In the genomic region with DNA sequence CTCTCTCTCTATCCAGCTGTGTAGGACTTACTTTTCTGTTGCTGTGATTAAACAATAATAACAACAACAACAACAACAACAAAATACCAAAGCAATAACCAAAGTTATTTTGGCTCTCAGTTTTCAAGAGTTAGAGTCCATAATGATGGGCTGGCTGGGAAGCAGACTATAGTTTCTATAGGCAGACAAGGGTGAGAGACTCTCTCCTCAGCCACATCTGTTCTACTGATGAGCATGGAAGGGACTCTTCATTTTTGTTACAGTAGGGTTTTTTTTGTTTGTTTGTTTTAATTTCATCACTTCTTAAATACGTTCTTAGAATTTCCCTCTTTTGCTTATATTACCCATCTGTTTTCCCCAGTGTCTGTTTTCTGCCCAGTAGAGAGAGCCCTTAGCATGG, we compare ENCODE assay signal across 25 mouse cellular contexts. TPM values are rescaled to one million over a fixed set of nuclear protein-coding genes. Genes with fewer than 3 reads are reported as not detected.
DNase-seq lines count a peak whose midpoint lies in the region; ATAC-seq and TF ChIP-seq lines count a peak whose summit lies in the region.
"Had no signal": no experiment of that assay in that cellular context is flagged by ENCODE, and none has a peak within 500 bp of the region (broad histone marks: within the 10 kb centered on the region; RNA-seq: fewer than 3 reads in every experiment).

No protein-coding gene starts in this region.

- no peaks in the 10 kb centered on the region for H3K27me3 ChIP-seq in heart, embryonic 13.5 days (replicated peaks)
- H3K27me3 ChIP-seq in liver, embryonic 12.5 days (replicated peaks) = no peaks in the 10 kb centered on the region
- no peaks in the 10 kb centered on the region for H3K27me3 ChIP-seq in liver, postnatal 0 days (ENCODE audit: insufficient read depth, low read length)
- H3K27me3 ChIP-seq in MEL (ENCODE audit: control insufficient read depth in 1 of 2, insufficient read depth in 2 of 2, low read length in 2 of 2) = no peaks in the 10 kb centered on the region
- H3K27me3 ChIP-seq: embryonic facial prominence, embryonic 12.5 days; forebrain, embryonic 13.5 days; forebrain, embryonic 15.5 days had no signal

- no peak overlapping the region for H3K4me3 ChIP-seq in heart, embryonic 13.5 days
- no peak overlapping the region for H3K4me3 ChIP-seq in liver, embryonic 12.5 days
- H3K4me3 ChIP-seq in liver, postnatal 0 days (ENCODE audit: low read depth, low read length) = no peak overlapping the region
- H3K4me3 ChIP-seq in MEL (ENCODE audit: control insufficient read depth in 1 of 2, insufficient read depth in 1 of 2, low read depth in 2 of 2, low read length in 2 of 2) = no peak overlapping the region
- H3K4me3 ChIP-seq in layer of hippocampus, adult 2 months = no peak overlapping the region
- H3K4me3 ChIP-seq: embryonic facial prominence, embryonic 10.5 days; embryonic facial prominence, embryonic 12.5 days; forebrain, embryonic 13.5 days; forebrain, embryonic 15.5 days had no signal

- H3K9me3 ChIP-seq in heart, embryonic 13.5 days = 0 out of 2 replicates have a peak, but pooled peaks cover 3% of the 10 kb centered on the region
- H3K9me3 ChIP-seq in liver, embryonic 12.5 days (replicated peaks) = peaks cover 6% of the 10 kb centered on the region; the same call in 1 of the 2 replicates
- peaks cover 2% of the 10 kb centered on the region; the same call in 1 of the 2 replicates for H3K9me3 ChIP-seq in liver, postnatal 0 days (ENCODE audit: low read length)
- no peaks in the 10 kb centered on the region for H3K9me3 ChIP-seq in MEL (replicated peaks; ENCODE audit: insufficient read depth, low read length)
- H3K9me3 ChIP-seq: embryonic facial prominence, embryonic 12.5 days; forebrain, embryonic 13.5 days; forebrain, embryonic 15.5 days had no signal

- peaks cover 7% of the 10 kb centered on the region for H3K79me2 ChIP-seq in MEL (ENCODE audit: control insufficient read depth, insufficient read depth, low read length, poor library complexity)

- TF ChIP-seq POLR2A in MEL (IDR thresholded peaks at IDR 0.05; ENCODE audit: control insufficient read depth in 1 of 2, insufficient read depth in 1 of 2, low read depth in 1 of 2, low read length in 2 of 2, poor library complexity in 1 of 2) = peak in 1 of 2 experiments; percentile 39; a peak in 1 of 4 replicates

- no peak for ATAC-seq in heart, embryonic 13.5 days (ENCODE audit: extremely low read depth, insufficient number of reproducible peaks, low FRiP score, low TSS enrichment)
- no peak for ATAC-seq in liver, embryonic 12.5 days
- ATAC-seq in liver, postnatal 0 days = no peak
- ATAC-seq: forebrain, embryonic 13.5 days; forebrain, embryonic 15.5 days; forebrain, postnatal 0 days had no signal

- DNase-seq in heart, adult 8-10 months (ENCODE audit: low spot score) = no peak
- no peak for DNase-seq in liver, postnatal 0 days
- DNase-seq in MEL (ENCODE audit: low read depth, low spot score) = no peak
- no peak for DNase-seq in adrenal gland, adult (ENCODE audit: inconsistent age in 2 of 2, low spot score in 1 of 2)
- no peak for DNase-seq in layer of hippocampus, adult 2 months (ENCODE audit: low spot score in 2 of 2)
- DNase-seq: adrenal gland, adult 8-10 months; adrenal gland, postnatal 14 days; adrenal gland, postnatal 36 days; cerebellum, adult 11-12 months; cerebellum, adult 2 months; cerebellum, adult 9-10 months; cerebellum, postnatal 10 days; cerebellum, postnatal 25 days; forebrain, postnatal 0 days had no signal

- WGBS in heart, embryonic 13.5 days = 90% methylated on average over 1 of the region's 1 CpGs
- WGBS in liver, embryonic 12.5 days (ENCODE audit: insufficient replicate concordance) = 75% methylated on average over 1 of the region's 1 CpGs
- 82% methylated on average over 1 of the region's 1 CpGs for WGBS in liver, postnatal 0 days (ENCODE audit: insufficient replicate concordance)

- H3K9ac ChIP-seq in heart, embryonic 13.5 days = peak overlapping the region; percentile 16; the same call in 1 of the 2 replicates
- H3K9ac ChIP-seq in liver, embryonic 12.5 days = no peak overlapping the region
- no peak overlapping the region for H3K9ac ChIP-seq in liver, postnatal 0 days (replicated peaks)
- H3K9ac ChIP-seq in MEL (ENCODE audit: control insufficient read depth, low read depth, low read length, poor library complexity, severe bottlenecking) = peak overlapping the region; percentile 38
- H3K9ac ChIP-seq: embryonic facial prominence, embryonic 12.5 days; forebrain, embryonic 13.5 days; forebrain, embryonic 15.5 days; forebrain, postnatal 0 days had no signal

- no peak overlapping the region for H3K27ac ChIP-seq in heart, embryonic 13.5 days (replicated peaks)
- peak overlapping the region; percentile 61 for H3K27ac ChIP-seq in liver, embryonic 12.5 days
- H3K27ac ChIP-seq in liver, postnatal 0 days (ENCODE audit: low read depth) = no peak overlapping the region
- peak overlapping the region; percentile 91 for H3K27ac ChIP-seq in MEL (ENCODE audit: control insufficient read depth, low read depth, low read length)
- no peak overlapping the region for H3K27ac ChIP-seq in layer of hippocampus, adult 2 months
- H3K27ac ChIP-seq: embryonic facial prominence, embryonic 10.5 days; embryonic facial prominence, embryonic 12.5 days; forebrain, embryonic 13.5 days; forebrain, embryonic 15.5 days had no signal

- TF ChIP-seq RAD21 in MEL (IDR thresholded peaks at IDR 0.05; ENCODE audit: low read depth, low read length) = no peak

- peaks cover 45% of the 10 kb centered on the region for H3K4me1 ChIP-seq in heart, embryonic 13.5 days
- H3K4me1 ChIP-seq in liver, embryonic 12.5 days = peaks cover 38% of the 10 kb centered on the region
- H3K4me1 ChIP-seq in liver, postnatal 0 days (ENCODE audit: insufficient read depth) = peaks cover 23% of the 10 kb centered on the region
- peaks cover 12 to 33% of the 10 kb centered on the region in 2 experiments for H3K4me1 ChIP-seq in MEL (ENCODE audit: control insufficient read depth in 1 of 2, insufficient read depth in 2 of 2, low read length in 2 of 2)
- H3K4me1 ChIP-seq: forebrain, embryonic 13.5 days had no signal

- H3K36me3 ChIP-seq in heart, embryonic 13.5 days = no peaks in the 10 kb centered on the region
- H3K36me3 ChIP-seq in liver, embryonic 12.5 days = no peaks in the 10 kb centered on the region
- no peaks in the 10 kb centered on the region for H3K36me3 ChIP-seq in liver, postnatal 0 days (replicated peaks; ENCODE audit: insufficient read depth, low read length)
- peaks cover 0 to 33% of the 10 kb centered on the region in 2 experiments; a peak in 2 of 4 replicates for H3K36me3 ChIP-seq in MEL (ENCODE audit: control insufficient read depth in 1 of 2, insufficient read depth in 2 of 2, low read length in 2 of 2)
- H3K36me3 ChIP-seq: embryonic facial prominence, embryonic 10.5 days; embryonic facial prominence, embryonic 12.5 days; forebrain, embryonic 15.5 days had no signal

- TF ChIP-seq EP300 in liver, postnatal 0 days (IDR thresholded peaks at IDR 0.05; ENCODE audit: low read depth) = no peak
- TF ChIP-seq EP300 in MEL (IDR thresholded peaks at IDR 0.05; ENCODE audit: low read depth in 1 of 2, low read length in 2 of 2) = no peak

- no peak for TF ChIP-seq CTCF in liver, postnatal 0 days (IDR thresholded peaks at IDR 0.05; ENCODE audit: low read depth)
- TF ChIP-seq CTCF in MEL (IDR thresholded peaks at IDR 0.05 in 2 of 3, conservative IDR thresholded peaks at IDR 0.05 in 1 of 3; ENCODE audit: control insufficient read depth in 1 of 3, insufficient read depth in 1 of 3, low read depth in 2 of 3, low read length in 3 of 3, poor library complexity in 1 of 3, severe bottlenecking in 1 of 3) = no peak
- no peak for TF ChIP-seq CTCF in layer of hippocampus, adult 2 months (conservative IDR thresholded peaks at IDR 0.05)

- no peak overlapping the region for H3K4me2 ChIP-seq in heart, embryonic 13.5 days
- H3K4me2 ChIP-seq in liver, embryonic 12.5 days = peak overlapping the region; percentile 41; the same call in 1 of the 2 replicates
- no peak overlapping the region for H3K4me2 ChIP-seq in liver, postnatal 0 days (ENCODE audit: low read depth, low read length)
- H3K4me2 ChIP-seq: embryonic facial prominence, embryonic 12.5 days; forebrain, embryonic 13.5 days; forebrain, embryonic 15.5 days had no signal

TF ChIP-seq in MEL, 35 proteins besides CTCF, POLR2A, EP300 and RAD21 (continues in another document):
- TF ChIP-seq POLR2AphosphoS2 (IDR thresholded peaks at IDR 0.05; ENCODE audit: low read length) (peak; percentile 85; the same call in 1 of the 2 replicates), CHD1 (IDR thresholded peaks at IDR 0.05; ENCODE audit: low read depth, low read length) (no peak)

RNA-seq across cellular contexts. Expression of gene Hacl1, which starts 11.5 kb away (rescaled TPM):
- polyA plus RNA-seq in heart, embryonic 13.5 days (2015; fragmentation: Nextera tagmentation; extraction: Ambion mirVana) = 10.2 and 10.7 TPM in 2 replicates
- total RNA-seq in heart, adult 8-10 months (2022) = 10 to 100 TPM; 12.2 to 14.6 (median 14.0) TPM
- 7.4 and 9.8 TPM in 2 replicates for polyA plus RNA-seq in liver, embryonic 12.5 days (2016; fragmentation: Nextera tagmentation; extraction: Ambion mirVana)
- 310 and 342 TPM in 2 replicates for polyA plus RNA-seq in liver, postnatal 0 days (2015; fragmentation: Nextera tagmentation; extraction: Ambion mirVana)
- 7.7 and 9.2 TPM in 2 replicates for total RNA-seq in MEL (2012; rRNA removed)
- 10 to 100 TPM in 1 of 2 experiments, not detected in 1; 13.3 TPM for polyA plus RNA-seq in MEL (2012; ENCODE audit: insufficient read depth in 1 of 2, insufficient read length in 2 of 2, low read depth in 1 of 2, low replicate concordance in 2 of 2, missing spikeins in 1 of 2)
- 1 to 10 TPM; 7.0 to 9.4 TPM for total RNA-seq in layer of hippocampus, adult 2 months (2021)

RNA-seq across cellular contexts. Expression of gene Btd, which starts 11.8 kb away (rescaled TPM):
- polyA plus RNA-seq in heart, embryonic 13.5 days (2015; fragmentation: Nextera tagmentation; extraction: Ambion mirVana) = 19.8 and 25.3 TPM in 2 replicates
- 10 to 100 TPM in 3 of 4 experiments, 1 to 10 TPM in 1; 9.4 to 10.5 (median 10.4) TPM for total RNA-seq in heart, adult 8-10 months (2022)
- polyA plus RNA-seq in liver, embryonic 12.5 days (2016; fragmentation: Nextera tagmentation; extraction: Ambion mirVana) = 8.8 and 9.6 TPM in 2 replicates
- 40.3 and 44.1 TPM in 2 replicates for polyA plus RNA-seq in liver, postnatal 0 days (2015; fragmentation: Nextera tagmentation; extraction: Ambion mirVana)
- total RNA-seq in MEL (2012; rRNA removed) = 7.2 and 8.4 TPM in 2 replicates
- 10 to 100 TPM in 1 of 2 experiments, not detected in 1; 12.9 TPM for polyA plus RNA-seq in MEL (2012; ENCODE audit: insufficient read depth in 1 of 2, insufficient read length in 2 of 2, low read depth in 1 of 2, low replicate concordance in 2 of 2, missing spikeins in 1 of 2)
- 1 to 10 TPM; 9.6 TPM for total RNA-seq in layer of hippocampus, adult 2 months (2021)

RNA-seq across cellular contexts. Expression of gene Gm49387, which starts 11.9 kb away (rescaled TPM):
- 2.1 TPM in 1 of 2 replicates, not detected in the other for polyA plus RNA-seq in heart, embryonic 13.5 days (2015; fragmentation: Nextera tagmentation; extraction: Ambion mirVana)
- 1 to 10 TPM in 1 of 4 experiments, under 1 TPM in 2, not detected in 1; 0.46 to 1.1 (median 0.75) TPM for total RNA-seq in heart, adult 8-10 months (2022)
- 0.37 and 1.3 TPM in 2 replicates for polyA plus RNA-seq in liver, embryonic 12.5 days (2016; fragmentation: Nextera tagmentation; extraction: Ambion mirVana)
- polyA plus RNA-seq in liver, postnatal 0 days (2015; fragmentation: Nextera tagmentation; extraction: Ambion mirVana) = 0.89 and 3.9 TPM in 2 replicates
- total RNA-seq in MEL (2012; rRNA removed) = not detected in 2 replicates
- polyA plus RNA-seq in MEL (2012; ENCODE audit: insufficient read depth in 1 of 2, insufficient read length in 2 of 2, low read depth in 1 of 2, low replicate concordance in 2 of 2, missing spikeins in 1 of 2) = under 1 TPM in 1 of 2 experiments, not detected in 1; 0.14 TPM
- total RNA-seq in layer of hippocampus, adult 2 months (2021) = under 1 TPM in 1 of 2 experiments, not detected in 1; 0.95 TPM
- total RNA-seq: adrenal gland, adult 18-20 months; adrenal gland, adult 8-10 months; adrenal gland, postnatal 36 days; forebrain, postnatal 0 days; G1E had no signal
- polyA plus RNA-seq: C2C12; cerebellum, adult 2 months; cortical plate, adult 2 months; forebrain, embryonic 11.5 days; forebrain, embryonic 13.5 days; G1E had no signal

Comparison
In these comparisons a context has a peak if more than half of its experiments do, and no peak if none do; other contexts are left out.
1. H3K27ac ChIP-seq: peak in liver, embryonic 12.5 days (single experiment) and MEL (single experiment); none in heart, embryonic 13.5 days (single experiment), liver, postnatal 0 days (single experiment) and layer of hippocampus, adult 2 months (single experiment).
2. RNA of gene Hacl1, which starts 11.5 kb away (polyA plus RNA-seq): 310 to 342 TPM in liver, postnatal 0 days; 13.3 TPM in MEL, 10.2 to 10.7 TPM in heart, embryonic 13.5 days and 7.4 to 9.8 TPM in liver, embryonic 12.5 days; every median in the first group is over 10 times any median in the second.
3. H3K9ac ChIP-seq: peak in heart, embryonic 13.5 days (single experiment) and MEL (single experiment); none in liver, embryonic 12.5 days (single experiment) and liver, postnatal 0 days (single experiment).